Mouse (Mus musculus): Measurements from ENCODE around the gene Cdc14b.

Cdc14b gene

DNA sequence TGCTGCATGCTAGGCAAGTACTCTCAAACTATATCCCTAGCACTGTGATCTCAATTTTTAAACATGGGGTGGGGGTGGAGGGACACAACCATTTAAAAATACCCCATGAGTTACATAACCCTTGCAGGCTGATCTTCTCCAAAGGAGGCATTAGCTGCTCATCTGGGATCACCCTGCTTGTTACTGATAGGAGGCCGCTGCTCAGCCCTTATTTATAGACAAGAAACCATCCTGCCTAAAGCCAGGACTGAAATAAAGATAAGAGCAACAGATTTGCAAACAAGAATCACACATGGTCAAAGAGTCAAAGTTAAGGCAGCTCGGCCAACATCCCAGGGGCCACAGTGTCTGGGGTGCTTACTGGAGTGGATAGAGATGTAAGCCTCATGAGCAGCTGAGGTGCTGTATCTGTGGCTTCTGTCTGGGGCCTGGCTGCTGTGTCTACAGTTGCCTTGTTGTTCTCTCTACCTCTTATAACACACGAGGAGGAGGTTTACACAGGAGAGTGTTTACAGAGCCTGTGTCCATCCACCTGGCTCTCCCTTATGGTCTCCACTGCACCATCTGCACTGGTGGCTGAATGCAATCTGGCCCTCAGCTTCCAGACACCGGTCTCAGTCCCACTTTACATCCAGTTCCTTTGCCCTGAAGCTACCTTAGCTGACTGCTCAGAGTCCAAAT lies 38.0 kb downstream of the Cdc14b start:
- DNase-seq (ENCODE audit: low read depth, low spot score): no peak

DNA sequence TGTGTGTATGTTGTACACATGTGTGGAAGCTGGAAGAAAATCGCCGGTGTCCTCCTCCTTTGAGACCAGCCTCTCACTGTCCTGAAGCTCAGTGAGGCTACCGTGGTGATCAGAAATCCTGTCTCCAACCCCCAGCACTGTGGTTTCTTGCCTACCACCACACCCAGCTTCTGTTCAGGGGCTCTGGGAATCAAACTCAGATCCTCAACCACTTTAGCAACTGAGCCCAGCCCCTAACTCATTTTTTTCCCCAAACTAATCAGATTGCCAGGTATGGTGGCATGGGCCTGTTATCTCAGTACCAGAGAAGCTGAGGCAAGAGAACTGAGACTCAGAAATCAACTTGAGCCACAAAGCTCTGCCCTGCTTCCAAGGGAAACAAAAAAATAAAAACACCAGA lies 39.3 kb downstream of the Cdc14b start:
- DNase-seq (ENCODE audit: low read depth, low spot score): no peak

DNA sequence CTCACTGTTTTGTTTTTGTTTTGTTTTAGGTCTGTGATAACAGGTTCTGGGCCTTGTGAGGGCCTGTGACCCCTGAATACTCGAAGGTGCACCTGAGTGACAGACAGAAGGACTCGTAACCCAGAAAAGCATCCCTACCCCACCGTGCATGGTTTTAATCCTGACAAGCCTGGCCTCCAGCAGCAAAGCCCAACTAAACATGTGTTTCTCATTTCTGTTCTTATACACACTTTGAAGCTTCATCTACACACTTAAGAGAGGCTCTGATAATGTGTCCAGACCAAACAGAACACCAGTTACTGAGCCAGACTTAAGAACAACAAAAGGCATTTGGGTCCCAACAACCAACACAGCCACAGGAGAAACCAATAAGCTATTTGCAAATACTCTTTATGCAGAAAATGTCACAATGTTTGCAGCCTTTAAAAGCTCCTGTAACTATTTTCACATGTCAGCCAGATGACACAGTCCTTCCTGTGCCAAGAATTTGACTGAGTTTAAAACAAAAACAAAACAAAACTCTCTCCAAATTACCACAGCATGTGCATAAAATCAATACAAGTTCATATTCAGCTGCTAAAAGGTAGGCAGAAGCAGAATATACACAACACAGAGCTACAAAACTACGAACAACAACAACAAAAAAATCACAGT lies 39.9 kb downstream of the Cdc14b start:
- DNase-seq (ENCODE audit: low read depth, low spot score): no peak

DNA sequence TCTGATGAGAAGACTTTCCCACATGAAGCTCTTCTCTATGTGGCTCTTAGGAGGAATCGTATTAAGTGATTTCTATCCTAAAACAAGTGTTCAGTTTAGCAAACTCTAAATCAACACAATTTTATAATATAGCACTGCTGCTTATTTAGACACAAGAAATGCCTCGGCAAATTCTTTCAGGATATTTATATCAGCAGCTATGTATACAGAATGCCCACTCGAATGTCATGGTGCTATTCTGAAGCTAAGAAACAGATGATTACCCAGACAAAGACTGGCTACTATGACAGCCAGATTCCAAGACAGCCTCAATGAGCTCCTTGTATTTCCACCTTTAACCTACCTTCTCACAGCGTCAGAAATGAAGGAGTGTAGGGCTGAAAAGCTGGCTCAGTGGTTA lies 42.0 kb downstream of the Cdc14b start:
- no peak for DNase-seq (ENCODE audit: low read depth, low spot score)

DNA sequence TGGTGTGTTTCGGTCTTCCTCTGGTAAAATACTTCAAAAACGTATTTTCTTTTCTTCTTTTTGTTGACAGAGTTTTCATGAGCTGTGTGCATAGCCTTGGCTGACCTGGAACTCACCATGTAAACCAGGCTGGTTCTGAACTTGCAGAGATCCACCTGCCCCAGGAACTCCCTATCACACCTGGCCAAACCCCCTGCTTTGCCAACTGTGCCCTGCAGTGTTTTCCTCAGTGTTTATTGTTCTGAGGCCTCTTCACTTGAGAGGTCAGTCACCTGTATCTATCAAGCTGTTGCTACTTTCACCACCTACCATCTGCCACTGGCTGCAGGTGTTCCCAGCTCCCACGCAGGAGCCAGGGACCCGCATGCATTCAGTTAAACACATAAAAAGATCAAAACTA lies 48.4 kb downstream of the Cdc14b start:
- DNase-seq (ENCODE audit: low read depth, low spot score): no peak

DNA sequence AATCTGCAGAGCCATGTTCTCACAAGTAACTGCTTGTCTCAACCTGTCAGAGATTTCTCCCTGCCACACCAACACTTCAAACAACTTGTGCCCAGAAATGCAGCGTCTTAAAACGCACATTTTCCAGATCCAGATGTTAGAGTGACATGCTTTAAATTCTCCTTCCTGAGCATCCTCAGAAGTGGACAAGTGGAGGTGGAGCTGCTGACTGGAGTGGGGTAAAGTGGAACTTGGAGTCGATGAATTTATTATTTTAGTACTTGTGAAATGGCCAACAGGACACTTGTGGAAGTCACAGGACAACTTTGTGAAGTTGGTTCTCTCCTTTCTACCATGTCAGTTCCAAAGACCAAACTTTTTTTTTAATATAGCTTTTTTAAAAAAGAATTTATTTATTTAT lies 49.4 kb downstream of the Cdc14b start:
- DNase-seq (ENCODE audit: low read depth, low spot score): no peak

DNA sequence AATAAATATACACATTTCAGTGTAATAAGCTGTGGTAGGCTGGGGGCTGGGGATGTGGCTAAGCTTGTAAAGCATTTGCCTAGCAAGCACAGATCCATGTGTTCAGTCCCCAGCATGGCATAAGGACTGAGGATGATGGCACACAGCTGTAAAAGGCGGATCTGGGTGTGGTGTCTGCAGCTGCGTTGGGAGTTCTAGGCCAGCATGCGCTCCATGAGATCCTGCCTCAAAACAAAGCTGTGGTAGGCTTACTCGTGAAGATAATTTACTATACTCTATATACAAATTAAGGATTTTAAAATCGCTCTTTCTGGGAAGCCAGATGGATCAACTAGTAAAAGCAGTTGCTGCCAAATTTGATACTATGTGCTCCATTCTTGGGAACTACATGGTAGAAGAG lies 60.2 kb downstream of the Cdc14b start:
- no peak for DNase-seq (ENCODE audit: low read depth, low spot score)

DNA sequence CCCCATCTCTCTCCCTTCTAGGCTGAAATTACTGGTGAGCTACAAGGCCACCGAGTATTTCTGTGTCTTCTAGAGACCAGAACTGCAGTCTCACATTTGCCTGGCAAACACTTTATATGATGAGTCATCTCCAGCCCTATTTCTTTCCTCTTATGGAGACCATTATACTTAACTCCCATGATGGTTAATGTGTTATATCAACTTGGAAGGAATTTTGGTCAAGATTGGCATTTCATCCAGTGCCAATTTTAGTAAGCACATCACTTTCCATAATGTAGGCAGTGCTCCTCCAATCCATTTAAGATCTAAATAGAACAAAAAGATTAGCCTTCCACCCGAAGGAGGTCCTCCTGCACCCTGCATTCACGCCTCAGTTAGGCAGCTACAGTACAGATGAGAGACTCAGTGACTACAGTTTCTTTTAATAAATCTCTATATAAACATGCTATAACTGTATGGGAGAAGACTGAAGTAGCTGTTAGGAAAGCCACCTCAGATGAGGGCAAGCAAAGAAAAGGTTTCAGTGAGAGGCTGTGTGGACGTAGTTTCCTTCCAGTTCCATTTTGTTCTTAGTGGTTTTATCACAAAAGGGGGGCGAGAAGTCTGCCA lies 63.0 kb downstream of the Cdc14b start:
- no peak for DNase-seq (ENCODE audit: low read depth, low spot score)

DNA sequence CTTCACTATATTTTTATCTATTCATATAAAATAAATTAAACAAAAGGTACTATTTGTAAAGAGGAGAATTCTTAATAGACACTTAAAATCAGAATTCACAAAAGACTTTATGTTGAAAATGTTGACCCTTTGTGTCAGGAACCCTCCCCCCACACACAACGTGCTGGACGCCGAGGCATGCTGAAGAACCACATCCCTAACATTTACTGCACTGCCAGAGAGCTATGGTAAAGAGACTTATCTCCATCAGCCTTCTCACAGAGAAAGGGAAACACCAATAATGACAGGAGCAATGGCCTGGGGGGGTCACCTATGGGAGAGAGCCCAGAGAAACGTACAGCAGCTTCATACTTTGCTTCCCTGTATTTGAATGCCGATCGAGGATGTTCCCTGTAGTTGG lies 66.9 kb downstream of the Cdc14b start:
- DNase-seq (ENCODE audit: low read depth, low spot score): no peak

DNA sequence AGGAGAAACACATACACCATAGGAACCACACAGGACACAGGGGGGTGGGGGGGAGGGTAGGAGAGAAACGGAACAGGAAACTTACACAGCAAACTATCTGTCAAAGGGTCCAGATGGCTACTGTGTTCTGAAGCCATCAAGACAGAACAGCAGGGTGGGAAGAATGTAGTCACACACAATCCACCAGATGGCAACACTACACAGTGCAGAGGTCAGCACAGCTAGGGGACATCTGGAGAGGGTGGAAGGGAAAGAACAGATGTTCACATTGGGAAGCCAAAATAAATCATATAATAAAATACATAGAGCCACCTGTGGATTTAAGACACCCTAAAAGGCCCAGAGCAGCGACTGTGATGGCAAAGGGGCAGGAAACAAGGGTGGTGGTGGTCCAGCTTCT lies 69.9 kb downstream of the Cdc14b start:
- DNase-seq (ENCODE audit: low read depth, low spot score): no peak

DNA sequence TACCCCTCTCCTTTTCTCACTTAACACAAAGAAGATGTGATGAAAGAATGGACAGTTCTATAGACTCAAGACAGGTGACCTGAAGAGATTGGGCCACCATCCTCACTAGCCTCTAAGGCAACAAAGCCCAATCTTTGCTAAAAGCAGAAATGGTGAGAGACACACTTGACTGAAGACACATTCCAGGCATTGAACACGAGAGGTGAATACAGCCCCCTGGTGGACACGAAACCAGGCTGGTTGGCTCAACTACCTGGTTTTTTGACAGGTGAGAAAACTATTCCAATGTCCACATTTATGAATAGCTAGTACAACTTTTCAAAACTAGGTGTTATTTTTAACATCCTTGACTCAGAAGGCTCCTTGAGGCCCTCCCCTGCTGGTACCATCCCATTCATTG lies 70.4 kb downstream of the Cdc14b start:
- DNase-seq (ENCODE audit: low read depth, low spot score): no peak

DNA sequence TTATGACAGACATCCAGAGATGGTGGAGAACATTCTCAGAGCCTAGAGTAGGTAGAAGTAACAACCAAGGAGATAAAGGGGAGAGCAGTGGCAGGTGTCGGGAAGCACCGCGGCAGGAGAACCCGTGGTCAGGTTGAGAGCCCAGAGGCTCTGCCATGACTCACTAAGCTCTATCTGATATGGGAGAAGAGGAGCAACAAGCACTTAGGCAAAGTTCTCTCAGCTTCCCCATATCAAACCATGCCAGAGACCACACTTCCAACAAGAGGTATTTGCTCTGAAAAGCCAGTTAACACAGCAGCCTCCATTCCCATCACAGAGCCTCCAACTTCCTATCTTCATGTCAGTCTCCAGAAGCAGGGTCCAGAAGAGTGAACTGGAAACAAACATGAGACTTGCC lies 74.2 kb downstream of the Cdc14b start:
- no peak for DNase-seq (ENCODE audit: low read depth, low spot score)

DNA sequence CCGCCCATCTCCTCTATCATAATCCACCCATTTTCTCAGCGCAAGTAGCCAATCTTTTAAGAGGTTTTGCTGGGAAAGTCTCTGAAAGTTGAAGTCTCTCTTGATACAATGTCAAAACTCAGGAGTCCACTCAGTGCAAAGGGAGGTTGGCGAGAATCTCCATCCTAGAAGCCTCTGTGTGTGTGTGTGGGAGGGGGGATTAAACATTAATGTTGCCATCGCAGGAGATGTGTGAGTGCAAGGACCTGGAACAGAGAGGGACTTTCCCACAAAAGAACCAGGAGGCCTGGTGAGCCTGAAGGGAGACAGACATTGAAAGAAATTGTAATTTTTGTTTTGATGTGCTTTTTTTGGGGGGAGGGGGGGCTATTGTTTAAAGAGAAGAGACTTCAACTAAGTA lies 76.8 kb downstream of the Cdc14b start:
- no peak for DNase-seq (ENCODE audit: low read depth, low spot score)

DNA sequence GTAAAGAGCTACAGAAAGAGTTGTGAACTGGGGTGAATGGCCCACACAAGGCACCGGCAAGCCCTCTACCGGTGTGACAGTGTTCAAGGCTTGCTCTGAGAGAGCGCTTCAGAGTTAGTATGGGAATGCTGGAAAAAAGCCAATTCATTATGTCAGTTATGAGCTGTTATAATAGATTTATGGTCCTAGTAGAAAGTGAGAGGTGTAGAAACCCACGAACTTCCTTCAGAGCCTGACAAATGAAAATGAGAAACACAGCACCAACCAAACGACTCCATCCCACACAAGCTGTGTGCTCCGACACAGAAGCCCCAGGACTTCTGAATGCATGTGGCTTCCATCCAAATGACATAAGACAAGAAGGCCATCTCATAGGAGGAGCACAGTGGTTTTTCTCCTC lies 77.2 kb downstream of the Cdc14b start:
- no peak for DNase-seq (ENCODE audit: low read depth, low spot score)

DNA sequence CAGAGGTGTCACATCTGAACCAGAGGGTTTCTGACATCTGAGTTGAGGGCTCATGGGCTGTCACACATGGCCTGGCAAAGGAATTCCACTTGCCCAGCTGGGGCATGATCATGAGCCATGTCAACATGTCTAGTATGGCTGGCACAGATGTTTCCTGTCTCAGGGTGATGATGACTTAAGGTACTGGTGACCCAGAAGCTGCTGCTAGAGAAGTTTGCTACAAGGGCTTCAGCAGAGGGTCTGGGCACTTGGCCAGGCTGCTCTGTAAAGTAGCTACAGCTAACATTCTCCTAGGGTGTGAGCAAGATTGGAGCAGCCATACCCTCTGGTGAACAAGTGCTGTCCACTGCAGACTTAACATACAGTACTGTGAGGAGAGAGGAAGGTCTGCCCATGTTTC lies 88.0 kb downstream of the Cdc14b start:
- DNase-seq (ENCODE audit: low read depth, low spot score): no peak

DNA sequence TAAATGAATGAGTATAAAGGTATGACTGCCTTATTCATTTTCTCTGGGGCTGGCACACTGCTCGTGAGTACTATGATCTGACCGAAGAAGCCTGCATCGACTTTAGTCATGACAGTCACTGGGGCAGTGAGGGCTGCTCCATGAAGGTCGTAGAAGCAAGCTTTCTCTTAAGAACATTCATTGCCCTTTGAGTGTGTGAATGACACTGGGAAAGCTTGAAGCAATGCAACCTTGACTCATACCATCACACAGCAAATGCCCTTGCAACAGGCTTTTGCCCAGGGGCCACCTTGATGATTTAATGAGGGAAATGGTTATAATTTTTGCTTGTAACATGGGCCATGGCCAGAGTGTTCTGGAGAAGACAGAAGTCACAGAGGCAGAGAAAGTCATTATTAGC lies 88.6 kb downstream of the Cdc14b start:
- DNase-seq (ENCODE audit: low read depth, low spot score): no peak

DNA sequence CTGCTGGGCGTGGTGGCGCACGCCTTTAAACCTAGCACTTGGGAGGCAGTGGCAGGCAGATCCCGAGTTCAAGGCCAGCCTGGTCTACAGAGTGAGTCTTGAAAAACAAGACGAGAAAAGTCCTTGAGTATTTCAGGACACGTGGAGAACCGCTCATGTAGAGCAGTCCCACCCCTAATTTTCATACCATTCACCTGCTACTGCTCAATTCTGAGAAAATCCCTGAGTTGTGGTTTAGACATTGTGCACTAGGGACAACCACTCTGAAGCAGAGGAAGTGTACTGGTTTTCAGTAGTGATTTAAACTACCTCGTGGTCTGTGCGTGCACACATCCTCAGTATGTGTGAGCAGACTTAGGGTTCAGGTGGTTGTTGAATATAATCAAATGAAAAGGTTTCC lies 89.5 kb downstream of the Cdc14b start:
- DNase-seq (ENCODE audit: low read depth, low spot score): no peak

DNA sequence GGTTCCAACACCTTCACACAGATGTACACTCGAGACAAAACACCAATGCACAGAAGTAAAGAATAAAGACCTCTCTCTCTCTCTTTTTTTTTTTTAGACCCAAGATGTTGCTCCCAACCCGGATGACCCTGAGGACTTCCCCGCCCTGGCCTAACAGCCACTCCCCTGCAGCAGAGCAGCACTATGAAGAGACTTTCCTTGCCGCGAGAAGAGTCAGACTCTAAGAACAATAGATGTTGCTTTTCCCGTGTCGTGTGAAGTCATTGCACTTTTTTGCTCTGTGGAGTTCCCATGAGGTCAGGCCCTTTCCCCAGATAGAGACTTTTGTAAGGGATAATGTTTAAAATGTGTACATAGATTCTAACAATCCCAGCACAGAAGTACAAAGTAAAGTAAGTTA lies 89.9 kb downstream of the Cdc14b start:
- DNase-seq (ENCODE audit: low read depth, low spot score): no peak

DNA sequence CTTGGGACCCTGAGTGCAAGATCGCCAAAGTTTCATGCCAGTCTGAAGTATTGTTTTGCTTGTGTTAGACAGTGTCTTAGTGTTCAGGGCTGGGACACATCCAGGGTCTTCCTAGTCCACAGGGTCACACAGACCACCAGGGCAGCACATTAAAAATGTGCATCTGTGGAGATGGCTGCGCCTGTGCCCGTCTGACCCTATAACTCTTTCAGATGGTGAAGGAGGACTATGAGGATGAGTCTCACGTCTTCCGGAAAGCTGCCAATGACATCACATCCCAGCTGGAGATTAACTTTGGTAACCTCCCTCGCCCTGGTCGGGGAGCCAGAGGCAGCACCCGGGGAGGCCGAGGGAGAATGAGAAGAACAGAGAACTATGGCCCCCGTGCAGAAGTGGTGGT lies 90.7 kb downstream of the Cdc14b start:
- DNase-seq (ENCODE audit: low read depth, low spot score): no peak

DNA sequence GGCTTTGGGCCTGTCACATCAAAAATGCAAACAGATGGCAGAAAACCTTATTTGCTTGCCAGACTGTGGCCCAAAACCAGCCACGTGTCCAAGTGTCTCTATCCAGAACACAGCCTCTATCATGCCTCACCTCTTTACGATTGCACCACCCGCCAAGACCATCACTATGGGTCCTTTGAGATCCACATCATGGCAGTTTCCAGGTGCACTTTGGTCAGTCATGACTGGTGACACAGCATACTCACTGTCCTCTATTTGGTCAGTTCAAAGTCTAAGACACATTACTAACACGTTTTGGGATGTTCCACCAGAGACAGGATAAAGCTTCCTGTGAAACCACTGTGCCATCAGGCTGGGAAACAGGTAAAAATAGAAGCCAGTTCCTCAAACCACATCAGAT lies 91.5 kb downstream of the Cdc14b start:
- DNase-seq (ENCODE audit: low read depth, low spot score): no peak

DNA sequence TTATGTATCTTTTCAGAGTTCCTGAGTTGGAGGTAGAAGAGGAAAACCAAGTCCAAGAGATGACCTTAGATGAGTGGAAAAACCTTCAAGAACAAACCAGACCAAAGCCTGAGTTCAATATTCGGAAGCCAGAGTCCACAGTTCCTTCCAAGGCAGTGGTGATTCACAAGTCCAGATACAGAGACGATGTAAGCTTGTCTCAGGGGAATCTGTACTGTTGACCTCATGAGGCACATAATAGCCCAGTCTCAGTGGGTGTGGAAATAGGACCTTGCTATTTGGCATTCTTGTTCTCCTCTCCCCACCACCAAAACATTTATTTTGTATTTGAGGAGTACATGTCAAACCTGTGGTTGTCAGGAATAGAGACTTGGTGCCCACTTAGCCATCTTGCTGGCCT lies 93.0 kb downstream of the Cdc14b start:
- no peak for DNase-seq (ENCODE audit: low read depth, low spot score)

DNA sequence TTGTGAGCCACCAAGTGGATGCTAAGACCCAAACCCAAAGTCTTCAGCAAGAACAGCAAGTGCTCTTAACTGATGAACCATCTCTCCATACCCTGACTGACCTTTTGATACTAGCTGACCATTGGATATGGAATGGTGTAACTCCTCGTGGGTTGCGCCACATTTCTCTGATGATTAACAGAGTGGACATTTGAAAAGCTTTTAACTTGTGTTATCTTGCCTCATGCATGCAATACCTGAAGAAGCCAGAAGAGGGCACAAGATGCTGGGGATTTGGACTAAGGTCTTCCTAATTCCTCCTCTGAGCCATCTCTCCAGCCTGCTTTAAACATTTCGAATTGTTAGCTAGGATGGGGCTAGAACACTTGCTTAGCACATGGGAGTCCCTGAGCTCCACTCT lies 94.2 kb downstream of the Cdc14b start:
- peak; percentile 44 for DNase-seq (ENCODE audit: low read depth, low spot score)

DNA sequence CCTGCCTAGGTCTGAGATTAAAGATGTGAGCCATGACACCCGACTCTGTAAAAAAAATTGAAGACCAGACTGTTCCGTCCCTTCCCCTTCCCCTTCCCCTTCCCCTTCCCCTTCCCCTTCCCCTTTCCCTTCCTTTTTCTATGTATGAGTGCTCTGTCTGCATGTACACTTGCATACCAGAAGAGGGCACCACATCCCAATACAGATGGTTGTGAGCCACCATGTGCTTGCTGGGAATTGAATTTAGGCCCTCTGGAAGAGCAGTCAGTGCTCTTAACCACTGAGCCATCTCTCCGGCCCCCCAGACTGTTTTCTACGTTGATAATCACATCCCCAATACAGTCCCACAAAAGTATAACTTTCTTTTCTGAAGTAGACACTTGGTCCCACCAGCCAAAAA lies 94.8 kb downstream of the Cdc14b start:
- no peak for DNase-seq (ENCODE audit: low read depth, low spot score)
